Mouse (Mus musculus): ENCODE measurements around the gene Comt. TPM values are rescaled to one million over a fixed set of nuclear protein-coding genes. Genes with fewer than 3 reads are reported as not detected.

Gene Comt
- total and polyA plus RNA-seq, 2 experiments from 2014 or later: 88.9 to 102 TPM

- H3K4me1 ChIP-seq (ENCODE audit: insufficient read depth, low read length): no peaks in the 10 kb centered on the region; the same call in 1 of the 2 replicates
- H3K4me3 ChIP-seq (ENCODE audit: low read length): no peak overlapping the region
- 100% methylated on average over 1 of the region's 1 CpGs for WGBS
These were observed 7.0 kb downstream of the Comt start for GRCm38 (mm10) chr16:18419603-18420026.

GRCm38 (mm10) chr16:18418756-18419602, 7.7 kb downstream of the Comt start:
- H3K4me2 ChIP-seq (ENCODE audit: low read depth, low read length): no peak overlapping the region
- H3K9ac ChIP-seq (replicated peaks; ENCODE audit: low read length): no peak overlapping the region
- peaks cover 5% of the 10 kb centered on the region; the same call in 1 of the 2 replicates for H3K36me3 ChIP-seq (ENCODE audit: insufficient read depth, low read length)
- no peak for DNase-seq (ENCODE audit: low spot score)
- H3K4me3 ChIP-seq (ENCODE audit: low read length): no peak overlapping the region
- no peak for ATAC-seq
- H3K27ac ChIP-seq: no peak overlapping the region
- no peaks in the 10 kb centered on the region for H3K4me1 ChIP-seq (ENCODE audit: insufficient read depth, low read length)
- no peaks in the 10 kb centered on the region for H3K27me3 ChIP-seq (ENCODE audit: insufficient read depth, low read length)
- TF ChIP-seq CTCF (IDR thresholded peaks at IDR 0.05; ENCODE audit: low read depth): no peak
- H3K9me3 ChIP-seq (ENCODE audit: low read length): no peaks in the 10 kb centered on the region
- WGBS: 91% methylated on average over 4 of the region's 4 CpGs

More at GRCm38 (mm10) chr16:18419603-18420026, 7.0 kb downstream of the Comt start:
- Histone ChIP-seq H3K27me3 (ENCODE audit: insufficient read depth, low read length) (no peaks in the 10 kb centered on the region), H3K27ac (no peak overlapping the region), H3K9me3 (ENCODE audit: low read length) (no peaks in the 10 kb centered on the region), H3K9ac (replicated peaks; ENCODE audit: low read length) (no peak overlapping the region), H3K36me3 (ENCODE audit: insufficient read depth, low read length) (peaks cover 5% of the 10 kb centered on the region; the same call in 1 of the 2 replicates), H3K4me2 (ENCODE audit: low read depth, low read length) (no peak overlapping the region)
- DNase-seq (ENCODE audit: low spot score) (no peak), ATAC-seq (no peak)
- no peak for TF ChIP-seq CTCF (IDR thresholded peaks at IDR 0.05; ENCODE audit: low read depth)

GRCm38 (mm10) chr16:18417491-18417890, 9.2 kb downstream of the Comt start:
- H3K9ac ChIP-seq (replicated peaks; ENCODE audit: low read length): no peak overlapping the region
- H3K27me3 ChIP-seq (ENCODE audit: insufficient read depth, low read length): no peaks in the 10 kb centered on the region
- no peak for ATAC-seq
- DNase-seq (ENCODE audit: low spot score): no peak
- H3K4me2 ChIP-seq (ENCODE audit: low read depth, low read length): no peak overlapping the region
- peaks cover 5% of the 10 kb centered on the region; the same call in 1 of the 2 replicates for H3K36me3 ChIP-seq (ENCODE audit: insufficient read depth, low read length)
- H3K4me3 ChIP-seq (ENCODE audit: low read length): no peak overlapping the region
- no peak for TF ChIP-seq CTCF (IDR thresholded peaks at IDR 0.05; ENCODE audit: low read depth)
- no peaks in the 10 kb centered on the region for H3K9me3 ChIP-seq (ENCODE audit: low read length)
- 96% methylated on average over 5 of the region's 5 CpGs for WGBS
- no peak overlapping the region for H3K27ac ChIP-seq
- no peaks in the 10 kb centered on the region; the same call in 1 of the 2 replicates for H3K4me1 ChIP-seq (ENCODE audit: insufficient read depth, low read length)

- WGBS: 72% methylated on average over 3 of the region's 3 CpGs
- Histone ChIP-seq H3K4me3 (ENCODE audit: low read length) (no peak overlapping the region), H3K4me1 (ENCODE audit: insufficient read depth, low read length) (no peaks in the 10 kb centered on the region; the same call in 1 of the 2 replicates), H3K9me3 (ENCODE audit: low read length) (no peaks in the 10 kb centered on the region), H3K27me3 (ENCODE audit: insufficient read depth, low read length) (no peaks in the 10 kb centered on the region), H3K36me3 (ENCODE audit: insufficient read depth, low read length) (peaks cover 5% of the 10 kb centered on the region; the same call in 1 of the 2 replicates), H3K9ac (replicated peaks; ENCODE audit: low read length) (0 out of 2 replicates have a peak overlapping the region, but pooled peaks have one; percentile 24), H3K27ac (peak overlapping the region; percentile 59; the same call in 1 of the 2 replicates), H3K4me2 (ENCODE audit: low read depth, low read length) (no peak overlapping the region)
- TF ChIP-seq CTCF (IDR thresholded peaks at IDR 0.05; ENCODE audit: low read depth): no peak
- ATAC-seq: no peak
- DNase-seq (ENCODE audit: low spot score): no peak
These were observed 9.8 kb downstream of the Comt start for GRCm38 (mm10) chr16:18416837-18417236.

- DNase-seq (ENCODE audit: low spot score) (peak; percentile 30), ATAC-seq (peak; percentile 64)
- no peak overlapping the region for H3K4me2 ChIP-seq (ENCODE audit: low read depth, low read length)
- H3K4me3 ChIP-seq (ENCODE audit: low read length): no peak overlapping the region
- peaks cover 5% of the 10 kb centered on the region; the same call in 1 of the 2 replicates for H3K36me3 ChIP-seq (ENCODE audit: insufficient read depth, low read length)
- no peaks in the 10 kb centered on the region for H3K27me3 ChIP-seq (ENCODE audit: insufficient read depth, low read length)
- 0 out of 2 replicates have a peak overlapping the region, but pooled peaks have one; percentile 24 for H3K9ac ChIP-seq (replicated peaks; ENCODE audit: low read length)
- TF ChIP-seq CTCF (IDR thresholded peaks at IDR 0.05; ENCODE audit: low read depth): no peak
- H3K4me1 ChIP-seq (ENCODE audit: insufficient read depth, low read length): peaks cover 6% of the 10 kb centered on the region
- WGBS: 52% methylated on average over 18 of the region's 18 CpGs
- no peaks in the 10 kb centered on the region for H3K9me3 ChIP-seq (ENCODE audit: low read length)
- H3K27ac ChIP-seq: peak overlapping the region; percentile 59
These were observed 10.4 kb downstream of the Comt start for GRCm38 (mm10) chr16:18416094-18416761.

- Histone ChIP-seq H3K4me3 (ENCODE audit: low read length) (no peak overlapping the region), H3K9ac (replicated peaks; ENCODE audit: low read length) (no peak overlapping the region), H3K27ac (no peak overlapping the region), H3K9me3 (ENCODE audit: low read length) (no peaks in the 10 kb centered on the region), H3K36me3 (ENCODE audit: insufficient read depth, low read length) (peaks cover 6% of the 10 kb centered on the region; the same call in 1 of the 2 replicates), H3K4me2 (ENCODE audit: low read depth, low read length) (no peak overlapping the region), H3K27me3 (ENCODE audit: insufficient read depth, low read length) (no peaks in the 10 kb centered on the region), H3K4me1 (ENCODE audit: insufficient read depth, low read length) (peaks cover 12% of the 10 kb centered on the region)
- 87% methylated on average over 7 of the region's 7 CpGs for WGBS
- no peak for DNase-seq (ENCODE audit: low spot score)
- TF ChIP-seq CTCF (IDR thresholded peaks at IDR 0.05; ENCODE audit: low read depth): no peak
- ATAC-seq: no peak
These were observed 13.4 kb downstream of the Comt start for GRCm38 (mm10) chr16:18413032-18413816.
